Mouse (Mus musculus): ENCODE results near the gene Atf7ip. TPM values are rescaled to one million over a fixed set of nuclear protein-coding genes. Genes with fewer than 3 reads are reported as not detected.

Atf7ip gene
- polyA plus RNA-seq, 1 experiment, result 53.1 TPM

DNA sequence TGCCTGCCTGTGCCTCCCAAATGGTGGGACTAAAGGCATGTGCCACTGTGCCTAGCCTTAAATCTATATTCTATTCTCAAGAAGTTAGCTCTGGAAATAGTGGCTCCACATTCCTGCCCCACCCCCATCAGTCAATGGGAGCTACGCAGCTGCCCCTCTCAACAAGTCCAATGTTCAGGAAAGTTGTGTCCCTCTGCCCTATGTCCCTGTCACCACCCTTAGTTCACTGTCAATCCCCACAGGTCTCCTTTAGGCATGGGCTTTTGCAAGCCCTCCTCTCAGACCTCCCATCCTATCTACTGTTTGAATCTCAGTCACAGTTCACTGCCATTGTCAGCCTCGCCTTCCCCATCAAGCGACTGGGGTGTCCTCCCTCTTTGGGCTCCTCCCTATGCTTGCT lies 127.2 kb downstream of the Atf7ip start:
- Histone ChIP-seq H3K4me3 (replicated peaks; ENCODE audit: control insufficient read depth, low read depth, low read length) (no peak overlapping the region), H3K4me1 (ENCODE audit: control insufficient read depth, insufficient read depth, low read length) (no peaks in the 10 kb centered on the region), H3K27ac (ENCODE audit: control insufficient read depth, insufficient read depth, low read depth, low read length, poor library complexity) (no peak overlapping the region)
- 81% methylated on average over 3 of the region's 3 CpGs for WGBS
- TF ChIP-seq POLR2A (IDR thresholded peaks at IDR 0.05; ENCODE audit: borderline replicate concordance, control insufficient read depth, low read depth, low read length) (no peak), CTCF (IDR thresholded peaks at IDR 0.05; ENCODE audit: control insufficient read depth, insufficient read depth, low read length) (no peak)

DNA sequence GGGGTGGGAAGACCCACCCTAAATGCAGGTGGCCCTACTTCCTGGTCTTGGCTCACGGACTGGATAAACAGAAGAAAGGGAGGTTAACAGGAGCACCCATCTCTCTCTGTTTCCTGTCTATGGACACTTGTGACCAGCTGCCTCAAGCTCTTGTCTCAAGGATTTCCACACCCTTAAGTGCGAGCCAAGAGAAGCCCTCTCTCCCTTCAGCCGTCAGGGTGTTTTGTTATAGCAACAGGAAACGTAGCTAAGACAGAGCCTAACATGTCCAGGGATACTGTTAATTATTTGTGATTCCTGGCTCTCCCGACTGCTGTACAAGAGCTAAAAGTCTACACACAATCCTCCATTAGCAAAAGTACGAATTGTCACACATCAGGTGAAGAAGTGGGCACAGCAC lies 127.8 kb downstream of the Atf7ip start:
- 58% methylated on average over 6 of the region's 6 CpGs for WGBS
- no peak for TF ChIP-seq POLR2A (IDR thresholded peaks at IDR 0.05; ENCODE audit: borderline replicate concordance, control insufficient read depth, low read depth, low read length)
- no peak for TF ChIP-seq CTCF (IDR thresholded peaks at IDR 0.05; ENCODE audit: control insufficient read depth, insufficient read depth, low read length)
- Histone ChIP-seq H3K27ac (ENCODE audit: control insufficient read depth, insufficient read depth, low read depth, low read length, poor library complexity) (no peak overlapping the region), H3K4me1 (ENCODE audit: control insufficient read depth, insufficient read depth, low read length) (no peaks in the 10 kb centered on the region), H3K4me3 (replicated peaks; ENCODE audit: control insufficient read depth, low read depth, low read length) (no peak overlapping the region)

DNA sequence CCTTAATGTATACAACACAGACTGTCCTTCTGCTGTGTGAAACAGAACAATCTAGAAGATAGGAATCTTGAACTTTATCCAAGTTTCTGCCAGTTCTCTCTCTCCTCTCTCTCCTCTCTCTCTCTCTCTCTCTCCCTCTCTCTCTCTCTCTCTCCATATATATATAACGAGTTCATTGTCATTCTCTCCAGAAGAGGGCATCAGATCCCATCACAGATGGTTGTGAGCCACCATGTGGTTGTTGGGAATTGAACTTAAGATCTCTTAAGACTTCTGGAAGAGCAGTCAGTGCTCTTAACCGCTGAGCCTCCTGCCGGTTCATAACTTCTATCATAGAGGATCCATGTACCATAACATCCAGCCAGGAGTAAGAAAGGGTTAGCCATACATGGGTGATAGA lies 129.0 kb downstream of the Atf7ip start:
- TF ChIP-seq CTCF (IDR thresholded peaks at IDR 0.05; ENCODE audit: control insufficient read depth, insufficient read depth, low read length) (no peak), POLR2A (IDR thresholded peaks at IDR 0.05; ENCODE audit: borderline replicate concordance, control insufficient read depth, low read depth, low read length) (no peak)
- Histone ChIP-seq H3K4me3 (replicated peaks; ENCODE audit: control insufficient read depth, low read depth, low read length) (no peak overlapping the region), H3K27ac (ENCODE audit: control insufficient read depth, insufficient read depth, low read depth, low read length, poor library complexity) (no peak overlapping the region), H3K4me1 (ENCODE audit: control insufficient read depth, insufficient read depth, low read length) (no peaks in the 10 kb centered on the region)
- 47% methylated on average over 3 of the region's 3 CpGs for WGBS

DNA sequence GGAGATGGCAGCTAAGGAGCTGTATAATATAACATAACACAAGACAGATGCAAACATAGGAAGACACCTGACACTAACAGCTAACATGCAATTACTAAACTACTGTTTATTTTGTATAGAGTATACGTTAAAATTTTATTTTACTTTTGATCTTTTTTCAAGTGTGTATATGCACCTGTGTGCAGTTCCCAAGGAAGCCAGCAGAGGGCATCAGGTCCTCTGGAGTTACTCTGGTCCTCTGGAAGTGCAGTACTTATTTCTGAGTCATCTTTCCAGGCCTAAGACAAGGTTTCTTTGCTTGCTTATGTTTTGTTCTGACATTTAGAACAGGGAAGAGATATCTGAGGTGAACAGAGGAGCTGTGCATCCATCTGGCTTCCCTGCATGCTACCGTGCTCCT lies 138.2 kb downstream of the Atf7ip start:
- TF ChIP-seq CTCF (IDR thresholded peaks at IDR 0.05; ENCODE audit: control insufficient read depth, insufficient read depth, low read length), result peak; percentile 52
- TF ChIP-seq POLR2A (IDR thresholded peaks at IDR 0.05; ENCODE audit: borderline replicate concordance, control insufficient read depth, low read depth, low read length), result no peak
- no peaks in the 10 kb centered on the region for H3K4me1 ChIP-seq (ENCODE audit: control insufficient read depth, insufficient read depth, low read length)
- 88% methylated on average over 2 of the region's 2 CpGs for WGBS
- no peak overlapping the region for H3K27ac ChIP-seq (ENCODE audit: control insufficient read depth, insufficient read depth, low read depth, low read length, poor library complexity)
- H3K4me3 ChIP-seq (replicated peaks; ENCODE audit: control insufficient read depth, low read depth, low read length), result no peak overlapping the region

DNA sequence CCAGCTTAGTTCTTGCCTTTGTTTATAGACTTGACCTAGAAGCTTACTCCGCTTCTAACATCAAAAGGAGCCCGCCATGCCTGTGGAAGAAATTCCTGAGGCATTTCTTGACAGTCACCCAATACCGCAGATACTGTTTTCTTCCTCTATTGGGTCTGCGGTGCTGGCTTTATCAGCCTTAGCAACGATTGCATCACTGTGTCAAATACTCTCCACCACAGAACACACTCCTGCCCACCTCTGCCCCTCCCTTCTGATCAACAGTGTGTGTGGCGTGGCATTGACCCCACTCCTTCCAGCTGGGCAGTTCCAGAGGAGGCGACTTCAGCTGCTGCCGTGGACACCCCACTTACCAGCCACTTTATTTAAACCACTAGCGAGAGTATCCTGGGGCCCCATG lies 139.8 kb downstream of the Atf7ip start:
- no peak overlapping the region for H3K4me3 ChIP-seq (replicated peaks; ENCODE audit: control insufficient read depth, low read depth, low read length)
- H3K4me1 ChIP-seq (ENCODE audit: control insufficient read depth, insufficient read depth, low read length), result no peaks in the 10 kb centered on the region
- no peak overlapping the region for H3K27ac ChIP-seq (ENCODE audit: control insufficient read depth, insufficient read depth, low read depth, low read length, poor library complexity)
- TF ChIP-seq POLR2A (IDR thresholded peaks at IDR 0.05; ENCODE audit: borderline replicate concordance, control insufficient read depth, low read depth, low read length), result no peak
- TF ChIP-seq CTCF (IDR thresholded peaks at IDR 0.05; ENCODE audit: control insufficient read depth, insufficient read depth, low read length), result no peak
- 48% methylated on average over 9 of the region's 9 CpGs for WGBS

DNA sequence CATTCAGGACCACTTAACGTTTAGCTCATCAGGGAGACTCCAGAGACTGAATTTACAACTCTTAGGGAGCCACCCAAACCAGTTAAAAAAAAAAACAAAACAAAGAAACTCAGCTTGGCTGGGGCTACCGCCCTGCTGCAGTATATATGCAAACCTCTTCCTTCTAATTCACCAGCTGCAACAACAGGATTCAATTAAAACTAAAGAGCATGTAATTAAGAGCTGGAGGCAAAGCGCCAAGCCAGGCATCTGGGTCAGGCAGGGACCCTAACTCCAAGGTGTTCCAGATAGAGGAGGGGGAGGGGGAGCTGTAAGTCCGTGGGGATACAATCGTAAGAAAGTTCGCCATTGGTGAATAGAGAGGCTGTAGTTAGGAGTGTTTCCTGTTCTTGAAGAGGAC lies 140.2 kb downstream of the Atf7ip start:
- TF ChIP-seq CTCF (IDR thresholded peaks at IDR 0.05; ENCODE audit: control insufficient read depth, insufficient read depth, low read length) (no peak), POLR2A (IDR thresholded peaks at IDR 0.05; ENCODE audit: borderline replicate concordance, control insufficient read depth, low read depth, low read length) (no peak)
- no peak overlapping the region for H3K4me3 ChIP-seq (replicated peaks; ENCODE audit: control insufficient read depth, low read depth, low read length)
- no peak overlapping the region for H3K27ac ChIP-seq (ENCODE audit: control insufficient read depth, insufficient read depth, low read depth, low read length, poor library complexity)
- H3K4me1 ChIP-seq (ENCODE audit: control insufficient read depth, insufficient read depth, low read length), result no peaks in the 10 kb centered on the region
- 78% methylated on average over 6 of the region's 6 CpGs for WGBS

DNA sequence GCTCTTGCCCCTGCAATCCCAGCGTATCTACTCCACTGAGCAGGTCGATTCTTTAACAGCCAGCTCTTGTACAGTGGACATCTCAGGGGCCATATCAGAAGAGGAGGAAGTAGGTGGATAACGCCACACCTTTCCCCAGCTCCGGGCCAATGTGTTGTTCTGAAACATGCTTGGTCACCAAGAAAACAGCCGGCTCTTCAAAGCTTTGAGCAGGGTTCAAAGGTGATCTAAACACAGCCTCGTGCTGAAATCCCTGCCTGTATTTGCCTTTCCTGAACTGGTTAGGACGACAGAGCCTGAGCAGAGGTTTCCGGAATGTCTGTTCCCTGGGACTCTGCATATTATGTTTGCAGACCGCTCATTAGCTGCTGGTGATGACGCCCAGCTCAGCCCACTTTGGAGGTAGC lies 141.5 kb downstream of the Atf7ip start:
- H3K4me3 ChIP-seq (replicated peaks; ENCODE audit: control insufficient read depth, low read depth, low read length), result no peak overlapping the region
- 74% methylated on average over 10 of the region's 10 CpGs for WGBS
- no peak overlapping the region for H3K27ac ChIP-seq (ENCODE audit: control insufficient read depth, insufficient read depth, low read depth, low read length, poor library complexity)
- no peaks in the 10 kb centered on the region for H3K4me1 ChIP-seq (ENCODE audit: control insufficient read depth, insufficient read depth, low read length)
- TF ChIP-seq POLR2A (IDR thresholded peaks at IDR 0.05; ENCODE audit: borderline replicate concordance, control insufficient read depth, low read depth, low read length) (no peak), CTCF (IDR thresholded peaks at IDR 0.05; ENCODE audit: control insufficient read depth, insufficient read depth, low read length) (no peak)

DNA sequence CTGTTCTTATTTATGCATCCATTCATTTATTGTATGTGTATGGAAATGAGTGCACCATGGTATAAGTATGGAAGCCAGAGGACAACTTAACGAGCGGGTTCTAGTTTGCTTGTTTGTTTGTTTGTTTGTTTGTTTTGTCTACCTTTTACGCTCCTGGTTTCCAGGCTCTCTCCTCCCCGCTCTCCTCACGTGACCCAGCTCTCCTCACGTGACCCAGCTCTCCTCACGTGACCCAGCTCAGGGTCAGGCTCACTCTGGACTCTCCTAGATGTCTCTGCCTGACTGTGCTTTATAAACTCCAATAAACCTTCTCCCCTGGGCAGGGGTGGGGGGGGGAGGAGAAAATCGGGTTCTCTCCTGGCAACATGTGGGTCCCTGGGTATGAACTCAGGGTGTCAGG lies 144.7 kb downstream of the Atf7ip start:
- H3K4me1 ChIP-seq (ENCODE audit: control insufficient read depth, insufficient read depth, low read length), result peaks cover 11% of the 10 kb centered on the region; the same call in 1 of the 2 replicates
- 84% methylated on average over 8 of the region's 8 CpGs for WGBS
- TF ChIP-seq CTCF (IDR thresholded peaks at IDR 0.05; ENCODE audit: control insufficient read depth, insufficient read depth, low read length) (no peak), POLR2A (IDR thresholded peaks at IDR 0.05; ENCODE audit: borderline replicate concordance, control insufficient read depth, low read depth, low read length) (no peak)
- H3K4me3 ChIP-seq (replicated peaks; ENCODE audit: control insufficient read depth, low read depth, low read length), result no peak overlapping the region
- H3K27ac ChIP-seq (ENCODE audit: control insufficient read depth, insufficient read depth, low read depth, low read length, poor library complexity), result no peak overlapping the region

DNA sequence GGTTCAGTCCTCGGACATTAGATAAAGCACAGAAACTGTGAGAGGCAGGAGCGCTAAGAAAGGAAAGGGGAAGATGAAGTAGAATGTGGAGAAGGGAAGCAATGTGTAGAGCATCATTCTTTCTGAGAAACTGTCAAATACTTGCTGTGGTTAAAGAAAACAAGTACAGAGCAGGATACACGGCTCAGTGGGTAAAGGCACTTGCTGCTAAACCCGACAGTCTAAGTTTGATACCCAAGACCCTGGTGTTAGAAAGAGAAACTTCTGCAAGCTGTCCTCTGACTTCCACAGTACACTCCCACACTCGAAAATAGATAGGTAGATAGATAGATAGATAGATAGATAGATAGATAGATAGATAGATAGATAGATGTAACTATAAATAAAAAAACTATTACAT lies 147.4 kb downstream of the Atf7ip start:
- WGBS, result 8% methylated on average over 5 of the region's 5 CpGs
- Histone ChIP-seq H3K4me1 (ENCODE audit: control insufficient read depth, insufficient read depth, low read length) (peaks cover 16% of the 10 kb centered on the region), H3K4me3 (replicated peaks; ENCODE audit: control insufficient read depth, low read depth, low read length) (no peak overlapping the region), H3K27ac (ENCODE audit: control insufficient read depth, insufficient read depth, low read depth, low read length, poor library complexity) (peak overlapping the region; percentile 56; the same call in 1 of the 2 replicates)
- TF ChIP-seq POLR2A (IDR thresholded peaks at IDR 0.05; ENCODE audit: borderline replicate concordance, control insufficient read depth, low read depth, low read length) (no peak), CTCF (IDR thresholded peaks at IDR 0.05; ENCODE audit: control insufficient read depth, insufficient read depth, low read length) (no peak)
